Mouse (Mus musculus): Measurements from ENCODE around the gene Gramd1a. TPM values are rescaled to one million over a fixed set of nuclear protein-coding genes. Genes with fewer than 3 reads are reported as not detected.

Gene Gramd1a
- polyA plus RNA-seq, 1 experiment from 2014 or later, result 212 TPM

GRCm38 (mm10) chr7:31084140-31084539, 71.6 kb downstream of the Gramd1a start:
- Histone ChIP-seq H3K4me1 (peaks cover 5% of the 10 kb centered on the region; the same call in 1 of the 2 replicates), H3K4me3 (replicated peaks) (no peak overlapping the region), H3K9me3 (replicated peaks) (no peaks in the 10 kb centered on the region), H3K36me3 (no peaks in the 10 kb centered on the region), H3K27ac (replicated peaks) (no peak overlapping the region), H3K9ac (replicated peaks) (no peak overlapping the region), H3K4me2 (no peak overlapping the region), H3K27me3 (replicated peaks) (no peaks in the 10 kb centered on the region)
- WGBS, result 64% methylated on average over 9 of the region's 9 CpGs
- ATAC-seq (ENCODE audit: low FRiP score), result no peak

GRCm38 (mm10) chr7:31082831-31083588, 72.7 kb downstream of the Gramd1a start:
- Histone ChIP-seq H3K27ac (replicated peaks) (no peak overlapping the region), H3K9ac (replicated peaks) (no peak overlapping the region), H3K36me3 (no peaks in the 10 kb centered on the region), H3K27me3 (replicated peaks) (no peaks in the 10 kb centered on the region), H3K4me1 (peaks cover 5% of the 10 kb centered on the region; the same call in 1 of the 2 replicates), H3K4me3 (replicated peaks) (no peak overlapping the region), H3K4me2 (no peak overlapping the region), H3K9me3 (replicated peaks) (no peaks in the 10 kb centered on the region)
- no peak for ATAC-seq (ENCODE audit: low FRiP score)
- WGBS, result 78% methylated on average over 14 of the region's 14 CpGs

- Histone ChIP-seq H3K4me3 (replicated peaks) (no peak overlapping the region), H3K9me3 (replicated peaks) (no peaks in the 10 kb centered on the region), H3K36me3 (no peaks in the 10 kb centered on the region), H3K4me2 (no peak overlapping the region), H3K27me3 (replicated peaks) (no peaks in the 10 kb centered on the region), H3K9ac (replicated peaks) (no peak overlapping the region), H3K4me1 (peaks cover 5% of the 10 kb centered on the region; the same call in 1 of the 2 replicates), H3K27ac (replicated peaks) (no peak overlapping the region)
- no peak for ATAC-seq (ENCODE audit: low FRiP score)
These were observed 73.6 kb downstream of the Gramd1a start for GRCm38 (mm10) chr7:31082106-31082505.

GRCm38 (mm10) chr7:31081106-31081505, 74.6 kb downstream of the Gramd1a start:
- Histone ChIP-seq H3K36me3 (no peaks in the 10 kb centered on the region), H3K27ac (replicated peaks) (no peak overlapping the region), H3K4me2 (no peak overlapping the region), H3K4me1 (peaks cover 5% of the 10 kb centered on the region; the same call in 1 of the 2 replicates), H3K27me3 (replicated peaks) (no peaks in the 10 kb centered on the region), H3K9ac (replicated peaks) (no peak overlapping the region), H3K9me3 (replicated peaks) (no peaks in the 10 kb centered on the region), H3K4me3 (replicated peaks) (no peak overlapping the region)
- ATAC-seq (ENCODE audit: low FRiP score), result no peak
- 60% methylated on average over 1 of the region's 1 CpGs for WGBS

GRCm38 (mm10) chr7:31080611-31081010, 75.1 kb downstream of the Gramd1a start:
- Histone ChIP-seq H3K27ac (replicated peaks) (no peak overlapping the region), H3K9ac (replicated peaks) (no peak overlapping the region), H3K36me3 (no peaks in the 10 kb centered on the region), H3K9me3 (replicated peaks) (no peaks in the 10 kb centered on the region), H3K4me1 (peaks cover 5% of the 10 kb centered on the region; the same call in 1 of the 2 replicates), H3K4me3 (replicated peaks) (no peak overlapping the region), H3K4me2 (no peak overlapping the region), H3K27me3 (replicated peaks) (no peaks in the 10 kb centered on the region)
- ATAC-seq (ENCODE audit: low FRiP score), result no peak
- 58% methylated on average over 3 of the region's 3 CpGs for WGBS

Other genes starting within 250 kb of the Gramd1a start
- 4.7 and 4.8 TPM in 2 replicates for gene Mag, start 241.0 kb downstream of the Gramd1a start, polyA plus RNA-seq (2015; fragmentation: Nextera tagmentation; extraction: Ambion mirVana)
- not detected in 2 replicates for gene Hamp2, start 231.2 kb downstream of the Gramd1a start, polyA plus RNA-seq (2015; fragmentation: Nextera tagmentation; extraction: Ambion mirVana)
- not detected in 2 replicates for gene Hamp, start 211.9 kb downstream of the Gramd1a start, polyA plus RNA-seq (2015; fragmentation: Nextera tagmentation; extraction: Ambion mirVana)
- gene Usf2, start 199.1 kb downstream of the Gramd1a start, polyA plus RNA-seq (2015; fragmentation: Nextera tagmentation; extraction: Ambion mirVana), result 27.7 and 36.0 TPM in 2 replicates
- gene Lsr, start 182.4 kb downstream of the Gramd1a start, polyA plus RNA-seq (2015; fragmentation: Nextera tagmentation; extraction: Ambion mirVana), result 19.2 and 37.4 TPM in 2 replicates
- 0.20 and 1.4 TPM in 2 replicates for gene Fam187b, start 182.1 kb downstream of the Gramd1a start, polyA plus RNA-seq (2015; fragmentation: Nextera tagmentation; extraction: Ambion mirVana)
- gene Fxyd5, start 113.4 kb downstream of the Gramd1a start, polyA plus RNA-seq (2015; fragmentation: Nextera tagmentation; extraction: Ambion mirVana), result 22.2 and 27.8 TPM in 2 replicates
- 357 and 417 TPM in 2 replicates for gene Fxyd7, start 104.4 kb downstream of the Gramd1a start, polyA plus RNA-seq (2015; fragmentation: Nextera tagmentation; extraction: Ambion mirVana)
- 26.8 and 36.9 TPM in 2 replicates for gene Fxyd1, start 98.7 kb downstream of the Gramd1a start, polyA plus RNA-seq (2015; fragmentation: Nextera tagmentation; extraction: Ambion mirVana)
- gene Lgi4, start 96.6 kb downstream of the Gramd1a start, polyA plus RNA-seq (2015; fragmentation: Nextera tagmentation; extraction: Ambion mirVana), result 1.3 and 1.7 TPM in 2 replicates
- gene Fxyd3, start 79.2 kb downstream of the Gramd1a start, polyA plus RNA-seq (2015; fragmentation: Nextera tagmentation; extraction: Ambion mirVana), result 0.79 and 14.6 TPM in 2 replicates
- 0.50 and 4.0 TPM in 2 replicates for gene Hpn, start 40.6 kb downstream of the Gramd1a start, polyA plus RNA-seq (2015; fragmentation: Nextera tagmentation; extraction: Ambion mirVana)
- 21.1 and 24.8 TPM in 2 replicates for gene Scn1b, start 28.9 kb downstream of the Gramd1a start, polyA plus RNA-seq (2015; fragmentation: Nextera tagmentation; extraction: Ambion mirVana)
- gene Scgb2b2, start 134.6 kb upstream of the Gramd1a start, polyA plus RNA-seq (2015; fragmentation: Nextera tagmentation; extraction: Ambion mirVana), result not detected in 2 replicates
- not detected in 2 replicates for gene Scgb1b2, start 135.9 kb upstream of the Gramd1a start, polyA plus RNA-seq (2015; fragmentation: Nextera tagmentation; extraction: Ambion mirVana)
- gene Scgb2b3, start 206.2 kb upstream of the Gramd1a start, polyA plus RNA-seq (2015; fragmentation: Nextera tagmentation; extraction: Ambion mirVana), result not detected in 2 replicates
- not detected in 2 replicates for gene Scgb1b3, start 219.7 kb upstream of the Gramd1a start, polyA plus RNA-seq (2015; fragmentation: Nextera tagmentation; extraction: Ambion mirVana)

Measured in neural tube, embryonic 15.5 days (tissue).